Mouse (Mus musculus) liver, embryonic 11.5 days (tissue): ENCODE measurements around the gene Sun1. TPM values are rescaled to one million over a fixed set of nuclear protein-coding genes. Genes with fewer than 3 reads are reported as not detected.

ENCODE experiments used
- ATAC-seq: fragments of 200-750 bp; cut with Nextera tagmentation; replicated peaks from 2 replicates; pipeline ENCODE4 v1.8.0; 2017; ENCODE audit warnings: moderate number of reproducible peaks, mild to moderate bottlenecking, moderate TSS enrichment, moderate library complexity; ENCODE audit not compliant: low FRiP score
- DNase-seq: peaks from one replicate; pipeline ENCODE4 v3.0.0-alpha.2; 2017; ENCODE audit warnings: low spot score
- H3K27ac ChIP-seq: fragments of 300-500 bp; sonication (generic); 2 replicates; pipeline ENCODE4 v1.5.1; 2014; ENCODE audit warnings: mild to moderate bottlenecking, low read depth, low read length, control low read depth
- H3K27me3 ChIP-seq: fragments of 300-500 bp; sonication (generic); replicated peaks from 2 replicates; pipeline ENCODE4 v1.6.1; 2014; ENCODE audit warnings: low read length, mixed read lengths; ENCODE audit not compliant: control insufficient read depth, insufficient read depth
- H3K36me3 ChIP-seq: fragments of 300-500 bp; sonication (generic); 2 replicates; pipeline ENCODE4 v1.6.1; 2014; ENCODE audit warnings: mild to moderate bottlenecking, low read length, moderate library complexity, mixed read lengths; ENCODE audit not compliant: control insufficient read depth, insufficient read depth
- H3K4me1 ChIP-seq: fragments of 300-500 bp; sonication (generic); replicated peaks from 2 replicates; pipeline ENCODE4 v1.6.1; 2014; ENCODE audit warnings: low read length, mixed read lengths; ENCODE audit not compliant: control insufficient read depth, insufficient read depth
- H3K4me2 ChIP-seq: fragments of 300-500 bp; sonication (generic); 2 replicates; pipeline ENCODE4 v1.6.1; 2014; ENCODE audit warnings: mild to moderate bottlenecking, control low read depth, moderate library complexity
- H3K4me3 ChIP-seq: fragments of 300-500 bp; sonication (generic); 2 replicates; pipeline ENCODE4 v1.5.1; 2014; ENCODE audit warnings: low read depth, low read length, control low read depth
- H3K9ac ChIP-seq: fragments of 300-500 bp; sonication (generic); 2 replicates; pipeline ENCODE4 v1.6.1; 2014; ENCODE audit warnings: low read depth, low read length, control low read depth
- H3K9me3 ChIP-seq: fragments of 300-500 bp; sonication (generic); 2 replicates; pipeline ENCODE4 v1.6.1; 2016; ENCODE audit warnings: low read length, inconsistent platforms, mixed read lengths; ENCODE audit not compliant: control insufficient read depth
- WGBS: fragments of 180-500 bp; shearing (Covaris S2); extraction: QIAGEN DNeasy Blood & Tissue Kit; methylation state at CpG from one replicate; pipeline ENCODE4 v1.1.7; 2014; 5-methylcytosine and 5-hydroxymethylcytosine counted together
- polyA plus RNA-seq: library from polyadenylated mRNA; unstranded; fragments of >200 nt; fragmentation: Nextera tagmentation; extraction: Ambion mirVana; gene quantifications from 2 replicates; pipeline ENCODE4 v1.2.1, GENCODE M21; 2014

Sun1 gene
- polyA plus RNA-seq, 1 experiment from 2014 or later: 46.0 TPM

DNA sequence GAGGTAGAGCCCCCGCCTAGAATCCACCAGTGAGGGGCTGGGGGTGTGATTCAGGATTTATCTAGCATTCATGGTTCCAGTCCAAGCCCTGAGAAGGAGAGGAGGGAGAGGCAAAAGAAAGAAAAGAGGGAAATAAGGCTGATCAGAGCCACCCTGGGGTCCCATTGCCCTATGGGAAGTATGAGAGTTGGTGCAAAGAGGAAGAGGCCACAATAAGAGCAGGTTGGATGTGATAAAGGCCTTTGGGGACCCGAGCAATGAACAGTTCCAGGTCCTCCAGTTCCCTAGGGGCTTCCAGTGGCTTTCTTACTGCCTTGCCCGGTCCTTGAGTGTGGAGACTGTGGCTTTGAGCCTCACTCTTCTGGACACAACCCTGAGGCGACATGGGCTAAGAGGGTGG, 87.3 kb downstream of the Sun1 start:
- H3K4me2 ChIP-seq: no peak overlapping the region
- ATAC-seq: no peak

GRCm38 (mm10) chr5:139288591-139288990, 88.2 kb downstream of the Sun1 start:
- DNase-seq (no peak), ATAC-seq (no peak)
- WGBS: 86% methylated on average over 4 of the region's 4 CpGs
- no peak overlapping the region for H3K9ac ChIP-seq
- no peaks in the 10 kb centered on the region for H3K27me3 ChIP-seq
- H3K27ac ChIP-seq: no peak overlapping the region
- no peak overlapping the region for H3K4me2 ChIP-seq
- H3K4me3 ChIP-seq: no peak overlapping the region
- H3K4me1 ChIP-seq: peaks cover 30% of the 10 kb centered on the region
- H3K36me3 ChIP-seq: no peaks in the 10 kb centered on the region
- no peaks in the 10 kb centered on the region for H3K9me3 ChIP-seq

More for the DNA sequence above, 87.3 kb downstream of the Sun1 start:
- 59% methylated on average over 4 of the region's 4 CpGs for WGBS
- Histone ChIP-seq H3K27ac (no peak overlapping the region), H3K27me3 (no peaks in the 10 kb centered on the region), H3K9ac (no peak overlapping the region), H3K9me3 (no peaks in the 10 kb centered on the region), H3K4me1 (peaks cover 30% of the 10 kb centered on the region), H3K4me3 (no peak overlapping the region), H3K36me3 (no peaks in the 10 kb centered on the region)
- no peak for DNase-seq

DNA sequence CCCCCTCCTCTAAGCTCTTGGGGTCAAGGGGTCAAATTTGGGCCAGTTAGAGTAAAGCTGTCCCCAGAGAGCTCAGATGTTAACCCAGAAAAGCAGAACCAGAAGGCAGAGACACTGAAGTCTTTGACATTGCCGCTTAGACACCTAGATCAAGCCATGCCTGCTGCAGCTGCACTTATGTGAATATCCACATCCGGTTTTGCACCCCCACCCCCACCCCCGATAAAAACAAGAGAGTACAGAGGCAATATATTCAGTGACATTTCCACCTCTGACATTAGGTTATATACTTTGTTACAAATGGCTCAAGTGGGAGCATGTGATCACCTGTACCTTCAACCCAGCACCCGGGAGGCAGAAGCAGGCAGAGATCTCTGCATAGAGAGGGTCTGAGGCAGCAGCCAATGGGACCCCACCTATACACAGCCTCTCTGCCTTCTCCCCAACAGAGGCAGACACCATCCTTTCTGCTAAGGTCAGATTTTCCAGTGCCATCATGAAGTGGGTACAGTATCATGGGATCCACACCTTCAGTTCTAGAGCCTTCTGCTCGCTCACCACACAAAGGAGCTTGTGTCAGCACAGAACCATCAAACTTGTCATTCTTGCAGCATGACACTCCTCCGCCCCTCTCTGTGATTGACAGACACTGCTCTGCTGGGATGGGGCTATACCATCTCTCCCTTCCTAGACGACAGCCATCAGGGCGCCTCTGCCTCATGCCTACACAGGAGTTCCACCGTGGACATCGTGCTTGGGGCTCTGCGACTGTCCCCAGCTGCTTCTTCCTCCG, 90.2 kb downstream of the Sun1 start:
- no peak for ATAC-seq

GRCm38 (mm10) chr5:139291811-139292560, 91.5 kb downstream of the Sun1 start:
- 78% methylated on average over 6 of the region's 6 CpGs for WGBS
- Histone ChIP-seq H3K4me3 (no peak overlapping the region), H3K4me2 (no peak overlapping the region), H3K9ac (no peak overlapping the region), H3K27me3 (no peaks in the 10 kb centered on the region), H3K9me3 (no peaks in the 10 kb centered on the region), H3K4me1 (peaks cover 7% of the 10 kb centered on the region), H3K36me3 (no peaks in the 10 kb centered on the region), H3K27ac (no peak overlapping the region)
- DNase-seq (no peak), ATAC-seq (no peak)

More for the DNA sequence above, 90.2 kb downstream of the Sun1 start:
- no peak overlapping the region for H3K9ac ChIP-seq
- no peaks in the 10 kb centered on the region for H3K9me3 ChIP-seq
- H3K27me3 ChIP-seq: no peaks in the 10 kb centered on the region
- no peak overlapping the region for H3K4me3 ChIP-seq
- no peaks in the 10 kb centered on the region for H3K36me3 ChIP-seq
- H3K4me1 ChIP-seq: peaks cover 20% of the 10 kb centered on the region
- H3K27ac ChIP-seq: no peak overlapping the region
- WGBS: 81% methylated on average over 12 of the region's 12 CpGs
- H3K4me2 ChIP-seq: no peak overlapping the region
- DNase-seq: no peak

- Histone ChIP-seq H3K9me3 (no peaks in the 10 kb centered on the region), H3K9ac (no peak overlapping the region), H3K4me1 (peaks cover 2% of the 10 kb centered on the region), H3K4me2 (no peak overlapping the region), H3K4me3 (no peak overlapping the region), H3K36me3 (no peaks in the 10 kb centered on the region), H3K27ac (no peak overlapping the region), H3K27me3 (no peaks in the 10 kb centered on the region)
- no peak for ATAC-seq
- WGBS: 69% methylated on average over 2 of the region's 2 CpGs
- DNase-seq: no peak
Measured at GRCm38 (mm10) chr5:139294089-139294488, 93.7 kb downstream of the Sun1 start.

DNA sequence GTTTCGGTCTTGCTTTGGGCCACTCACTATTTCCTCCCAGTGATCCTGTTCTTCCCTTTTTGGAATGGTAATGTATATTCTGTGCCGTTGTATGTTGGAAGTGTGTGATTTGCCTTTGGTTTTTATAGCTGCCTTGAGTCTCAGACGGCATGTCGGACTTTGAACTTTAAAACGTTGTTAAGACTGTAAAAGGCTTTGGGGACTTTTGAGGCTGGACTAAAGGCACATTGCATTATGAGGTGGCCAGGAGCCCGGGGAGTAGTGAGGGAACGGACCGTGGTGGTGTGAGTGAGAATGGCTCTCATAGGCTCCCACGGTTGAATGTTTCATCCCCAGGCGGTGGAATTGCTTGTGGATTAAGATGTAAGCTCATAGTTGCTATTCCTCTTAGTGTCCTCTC, 96.7 kb downstream of the Sun1 start:
- H3K4me1 ChIP-seq: peaks cover 13% of the 10 kb centered on the region
- H3K9me3 ChIP-seq: no peaks in the 10 kb centered on the region
- H3K4me3 ChIP-seq: no peak overlapping the region
- no peak overlapping the region for H3K9ac ChIP-seq
- no peak overlapping the region for H3K27ac ChIP-seq
- ATAC-seq: no peak
- no peak overlapping the region for H3K4me2 ChIP-seq
- no peaks in the 10 kb centered on the region for H3K36me3 ChIP-seq
- 92% methylated on average over 10 of the region's 10 CpGs for WGBS
- no peak for DNase-seq
- H3K27me3 ChIP-seq: no peaks in the 10 kb centered on the region

DNA sequence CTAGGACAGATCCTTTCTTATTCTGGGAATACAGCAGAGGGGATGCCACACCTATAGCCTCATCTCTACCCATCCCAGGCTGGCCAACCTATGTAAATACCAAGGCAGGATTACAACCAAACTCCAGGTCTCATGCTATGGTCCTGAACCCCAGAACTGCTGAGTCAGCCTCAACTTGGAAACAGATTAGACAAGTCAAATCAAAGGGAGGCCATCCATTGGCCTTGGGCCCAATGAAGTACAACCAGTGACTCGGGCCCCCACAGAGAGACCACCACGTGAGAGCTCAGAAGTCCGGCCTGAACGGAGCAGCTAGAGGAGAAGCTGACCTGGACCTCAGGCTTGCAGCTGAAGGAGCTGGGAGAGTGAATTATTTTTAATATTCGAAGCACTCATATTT, 97.3 kb downstream of the Sun1 start:
- 85% methylated on average over 5 of the region's 5 CpGs for WGBS
- H3K9me3 ChIP-seq: no peaks in the 10 kb centered on the region
- ATAC-seq (no peak), DNase-seq (no peak)
- no peaks in the 10 kb centered on the region for H3K36me3 ChIP-seq
- H3K9ac ChIP-seq: no peak overlapping the region
- no peak overlapping the region for H3K4me3 ChIP-seq
- no peaks in the 10 kb centered on the region for H3K27me3 ChIP-seq
- no peak overlapping the region for H3K27ac ChIP-seq
- no peak overlapping the region for H3K4me2 ChIP-seq
- H3K4me1 ChIP-seq: peaks cover 13% of the 10 kb centered on the region
